Mouse (Mus musculus): ENCODE measurements around the gene Ddc. TPM values are rescaled to one million over a fixed set of nuclear protein-coding genes. Genes with fewer than 3 reads are reported as not detected.

Gene Ddc
- total RNA-seq, 2 experiments from 2014 or later: 0.61 to 0.81 TPM

DNA sequence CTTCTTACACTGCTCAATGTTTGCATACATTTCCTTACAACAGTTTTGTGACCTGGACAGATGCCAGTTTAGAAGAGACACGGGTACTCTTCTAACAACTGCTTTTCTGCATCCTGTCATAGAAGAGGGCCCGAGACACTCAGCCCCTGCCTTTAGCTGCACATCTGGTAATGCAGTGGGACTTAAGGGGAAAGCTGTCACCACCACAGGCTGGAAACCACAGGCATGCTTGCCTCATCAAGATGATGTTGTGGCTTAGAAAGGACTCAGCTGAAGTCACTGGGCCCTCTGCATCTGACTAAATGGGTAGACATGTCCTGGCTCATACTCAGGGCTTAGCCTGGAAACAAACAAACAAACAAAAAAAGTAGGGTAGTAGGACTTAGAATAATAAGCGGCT, 77.2 kb downstream of the Ddc start:
- no peak for TF ChIP-seq CTCF (IDR thresholded peaks at IDR 0.05)
- intact Hi-C loops (cut with DNase I): loop anchor here (1.0 to 2.0 kb wide), 2 partner anchors 22 to 153 kb away; no protein-coding TSS in a partner anchor
- peak overlapping the region; percentile 86 for H3K27ac ChIP-seq
- no peak overlapping the region for H3K4me3 ChIP-seq
- no peak for DNase-seq

DNA sequence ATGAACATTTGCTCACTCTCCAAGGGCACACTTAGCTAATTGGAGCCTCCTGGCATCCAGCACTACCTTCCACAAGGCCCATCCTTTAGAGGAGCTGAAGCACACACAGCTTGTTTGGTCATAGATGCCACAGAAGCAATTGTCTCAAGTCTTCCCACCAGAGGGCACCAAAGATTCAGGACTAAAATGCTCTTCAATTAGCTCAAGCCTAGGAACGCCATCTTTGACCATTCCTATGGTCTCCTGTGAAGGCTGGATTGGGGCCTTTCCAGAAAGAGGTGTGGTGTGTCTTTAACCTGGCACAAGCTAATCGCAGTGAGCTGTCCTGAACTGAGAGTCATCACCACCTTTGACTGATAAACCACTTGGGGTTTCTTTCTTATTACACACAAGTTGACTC, 77.7 kb downstream of the Ddc start:
- peak; percentile 77 for DNase-seq
- Histone ChIP-seq H3K4me3 (no peak overlapping the region), H3K27ac (peak overlapping the region; percentile 86)
- intact Hi-C loops (cut with DNase I): loop anchor here (1.0 to 2.0 kb wide), 2 partner anchors 23 to 153 kb away; no protein-coding TSS in a partner anchor
- peak; percentile 86 for TF ChIP-seq CTCF (IDR thresholded peaks at IDR 0.05)

DNA sequence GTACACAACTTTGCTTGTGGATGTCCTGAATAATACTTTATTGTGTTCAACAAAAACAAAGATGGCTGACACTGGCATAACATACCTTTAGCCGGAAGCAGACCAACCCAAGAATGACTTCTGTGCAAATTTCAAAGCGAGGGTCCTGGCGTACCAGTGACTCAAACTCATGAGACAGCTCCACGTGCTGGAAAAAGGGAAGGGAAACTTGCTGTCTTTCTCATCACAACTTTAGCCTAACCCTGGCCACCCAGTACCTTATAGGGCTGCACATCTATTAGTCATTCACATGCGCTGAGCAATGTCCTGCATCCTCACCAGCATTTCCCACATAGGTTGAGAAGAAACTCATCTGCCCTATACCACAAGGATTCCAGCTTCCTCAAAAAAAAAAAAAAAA, 78.7 kb downstream of the Ddc start:
- H3K4me3 ChIP-seq: no peak overlapping the region
- H3K27ac ChIP-seq: peak overlapping the region; percentile 86
- no peak for DNase-seq
- TF ChIP-seq CTCF (IDR thresholded peaks at IDR 0.05): no peak
- intact Hi-C loops (cut with DNase I): loop anchor here (5.0 to 10.0 kb wide), 3 partner anchors 473 to 716 kb away; no protein-coding TSS in a partner anchor

DNA sequence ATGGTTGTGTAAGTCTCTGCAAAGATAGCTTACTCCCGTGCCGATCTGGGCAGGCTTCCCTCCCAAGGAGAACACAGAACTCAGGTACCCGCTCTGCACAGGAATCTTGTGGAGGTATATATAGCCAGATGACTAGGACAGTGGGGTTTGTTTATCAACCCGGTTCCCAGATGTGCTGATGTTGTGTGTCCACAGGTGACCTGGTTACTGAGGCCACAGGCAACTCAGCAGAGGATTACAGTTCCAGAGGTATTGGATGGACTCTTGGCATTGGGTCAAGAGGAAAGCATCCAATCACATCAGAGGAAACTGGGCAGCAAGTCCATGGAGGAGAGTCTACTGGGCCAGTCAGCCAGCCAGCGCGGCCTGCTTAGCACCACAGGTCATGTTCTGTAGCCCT, 79.1 kb downstream of the Ddc start:
- Histone ChIP-seq H3K27ac (peak overlapping the region; percentile 86), H3K4me3 (peak overlapping the region; percentile 29; the same call in 1 of the 2 replicates)
- intact Hi-C loops (cut with DNase I): loop anchor here (5.0 to 10.0 kb wide), 3 partner anchors 474 to 716 kb away; no protein-coding TSS in a partner anchor
- no peak for TF ChIP-seq CTCF (IDR thresholded peaks at IDR 0.05)
- peak; percentile 86 for DNase-seq

DNA sequence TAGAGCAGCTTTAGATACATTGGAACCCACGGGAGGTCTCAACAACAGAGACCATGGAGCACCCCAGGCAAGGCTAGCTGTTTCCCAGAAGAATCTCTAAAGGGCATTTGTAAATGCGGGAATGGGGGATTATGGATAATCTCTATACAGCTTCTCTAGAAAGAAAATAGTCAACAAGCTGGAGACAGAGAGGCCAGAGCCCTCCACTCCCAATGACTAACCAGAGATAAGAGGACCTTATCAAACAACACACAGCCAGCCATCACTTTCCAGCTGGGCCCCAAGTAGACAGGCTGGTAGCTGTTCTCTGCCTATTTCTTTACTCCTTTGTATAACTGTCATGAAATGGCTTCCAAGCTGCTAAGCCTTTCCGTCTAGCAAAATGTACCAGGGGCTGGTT, 82.2 kb downstream of the Ddc start:
- TF ChIP-seq CTCF (IDR thresholded peaks at IDR 0.05): no peak
- Histone ChIP-seq H3K4me3 (no peak overlapping the region), H3K27ac (no peak overlapping the region)
- no peak for DNase-seq
- intact Hi-C loops (cut with DNase I): loop anchor here (5.0 to 10.0 kb wide), 3 partner anchors 477 to 719 kb away; no protein-coding TSS in a partner anchor

DNA sequence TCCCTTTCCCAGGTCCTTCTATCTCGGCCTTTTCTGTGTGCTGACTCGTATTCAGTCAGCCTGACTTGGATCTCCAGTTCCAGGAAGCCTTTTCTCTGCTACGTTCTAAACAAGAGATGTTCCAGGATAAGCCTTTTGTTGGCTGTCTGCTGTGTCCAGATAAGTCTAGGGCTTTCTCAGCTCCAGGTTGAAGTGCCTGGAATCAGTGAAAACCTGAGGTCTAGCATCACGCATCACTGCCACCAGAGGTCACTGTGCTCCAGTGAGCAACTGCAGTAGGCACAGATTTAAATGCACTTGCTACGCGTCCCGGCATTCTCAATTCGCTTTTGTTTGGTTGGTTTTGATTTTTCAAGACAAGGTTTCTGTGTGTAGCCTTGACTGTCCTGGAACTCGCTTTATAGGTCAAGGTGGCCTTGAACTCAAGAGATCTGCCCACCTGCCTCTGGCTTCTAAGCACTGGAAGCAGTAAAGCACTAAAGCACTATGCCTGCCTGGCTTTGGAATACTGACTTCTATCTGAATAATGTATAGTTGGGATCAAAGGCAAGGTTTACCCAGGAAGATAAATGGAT, 86.0 kb downstream of the Ddc start:
- peak; percentile 98 for TF ChIP-seq CTCF (IDR thresholded peaks at IDR 0.05)
- H3K27ac ChIP-seq: peak overlapping the region; percentile 79
- H3K4me3 ChIP-seq: peak overlapping the region; percentile 61
- peak; percentile 81 for DNase-seq
- intact Hi-C loops (cut with DNase I): loop anchor here (5.0 to 10.0 kb wide), 3 partner anchors 225 to 723 kb away; partner anchors contain the start of gene Grb10

DNA sequence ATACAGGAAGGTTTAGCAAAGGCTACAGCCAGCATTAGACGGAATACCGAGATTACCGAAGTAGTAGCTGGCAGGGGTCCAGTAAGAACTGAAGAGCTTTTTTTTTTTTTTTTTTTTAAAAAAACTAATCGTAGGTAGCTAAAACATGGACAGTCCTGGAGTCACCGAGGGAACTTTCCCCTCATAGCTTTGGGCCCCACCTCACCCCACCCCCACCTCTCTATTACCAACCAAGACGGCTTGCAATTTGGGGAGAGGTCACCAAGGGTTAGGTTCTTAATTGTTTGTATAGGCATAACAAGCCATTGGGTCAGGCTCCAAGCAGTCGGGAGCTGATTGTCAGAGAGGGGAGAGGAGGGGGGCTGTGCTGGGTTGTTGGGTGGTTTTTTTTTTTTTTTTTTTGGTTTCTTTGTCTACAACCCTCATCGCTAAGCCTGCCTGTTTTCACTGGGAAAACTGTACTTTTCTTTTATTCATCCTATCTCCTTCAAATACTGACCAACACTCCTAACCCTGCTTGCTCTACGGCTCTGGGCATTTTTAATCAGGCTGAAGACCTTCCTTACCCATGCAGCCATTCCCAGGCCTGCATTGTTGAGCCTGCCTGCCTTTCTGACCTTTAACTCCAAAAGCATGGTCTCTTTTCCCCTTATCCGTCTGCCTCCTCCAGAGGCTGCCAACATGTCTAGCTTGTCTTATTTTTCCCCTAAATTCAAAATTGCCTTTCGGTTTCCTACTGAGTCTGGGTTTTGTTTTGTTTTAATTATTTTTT, 88.4 kb downstream of the Ddc start:
- no peak for TF ChIP-seq CTCF (IDR thresholded peaks at IDR 0.05)
- no peak for DNase-seq
- Histone ChIP-seq H3K4me3 (peak overlapping the region; percentile 95), H3K27ac (peak overlapping the region; percentile 97)
- intact Hi-C loops (cut with DNase I): loop anchor here (5.0 to 10.0 kb wide), 3 partner anchors 228 to 725 kb away; partner anchors contain the start of gene Grb10

DNA sequence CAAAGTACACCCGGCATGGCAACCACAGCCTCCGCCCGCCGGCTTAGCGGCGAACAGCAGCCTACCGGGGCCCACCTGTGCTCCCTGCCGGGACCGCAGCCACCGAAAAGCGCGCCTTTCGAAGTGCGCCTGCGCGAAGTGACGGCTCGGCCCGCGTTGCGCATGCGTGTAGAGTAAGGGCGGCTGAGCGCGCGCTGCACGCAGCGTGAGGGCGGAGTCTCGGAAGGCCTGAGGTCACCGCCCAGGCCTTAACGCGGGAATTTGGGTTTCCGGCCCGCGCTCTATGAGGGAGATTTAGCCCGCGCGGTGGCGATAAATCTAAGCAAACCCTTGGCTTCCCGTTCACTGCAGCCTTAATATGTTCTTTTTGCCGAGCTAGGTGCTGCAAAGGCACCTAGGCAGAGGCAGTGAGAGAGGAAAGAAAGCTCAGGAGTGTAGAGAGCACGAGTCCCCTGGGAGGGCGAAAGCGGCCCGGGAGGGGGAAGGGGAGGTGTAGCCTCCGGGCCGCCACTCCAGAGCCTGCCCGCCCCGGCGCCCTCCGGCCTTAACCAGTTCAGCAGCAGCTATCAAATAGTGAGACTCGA, 89.0 kb downstream of the Ddc start, which contains the start of gene Fignl1:
Gene Fignl1, minus strand, starts transcription at position 143 of the 584 bp plus-strand sequence.
- peak within 1 kb of the TSS; percentile 97 for H3K27ac ChIP-seq
- DNase-seq: peak; percentile 97
- peak within 1 kb of the TSS; percentile 95 for H3K4me3 ChIP-seq
- TF ChIP-seq CTCF (IDR thresholded peaks at IDR 0.05): peak; percentile 39
- intact Hi-C loops (cut with DNase I): no loop called here

DNA sequence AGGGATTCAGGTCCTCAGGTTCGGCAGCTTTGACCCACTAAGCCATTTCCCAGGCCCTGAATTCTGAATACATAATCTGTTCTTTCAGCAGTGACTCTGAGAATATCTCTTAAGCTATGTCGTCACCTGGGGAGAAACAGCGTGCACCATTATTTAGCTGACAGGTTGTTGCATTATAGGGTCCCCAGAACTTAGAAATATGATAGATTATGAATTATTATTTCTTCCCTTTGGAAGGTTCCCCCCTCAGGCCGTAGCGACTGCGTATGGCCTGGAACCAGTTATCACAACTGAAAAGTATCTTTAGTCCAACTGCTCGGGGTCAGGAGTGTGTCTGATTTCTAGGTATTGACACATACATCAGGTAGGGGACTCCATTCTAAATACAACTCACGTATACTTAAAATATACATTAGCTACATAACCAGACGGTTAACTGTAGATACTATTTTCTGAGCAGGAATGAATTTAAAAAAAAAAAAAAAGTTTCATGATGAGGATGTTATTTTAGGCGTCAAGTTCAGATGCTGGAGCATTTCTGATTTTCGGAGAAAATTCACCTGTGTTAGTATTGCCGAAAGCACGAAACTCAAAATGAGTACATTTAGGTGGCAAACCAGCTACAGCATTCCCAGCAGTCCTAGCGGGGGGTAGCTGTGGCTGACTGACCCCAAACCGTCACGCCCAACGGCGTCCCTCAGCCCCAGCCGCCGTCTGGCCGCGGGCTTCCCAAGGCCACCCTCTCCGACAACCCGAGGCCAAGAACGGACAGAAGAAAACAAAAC, 89.7 kb downstream of the Ddc start:
- no peak for DNase-seq
- no peak for TF ChIP-seq CTCF (IDR thresholded peaks at IDR 0.05)
- intact Hi-C loops (cut with DNase I): no loop called here

DNA sequence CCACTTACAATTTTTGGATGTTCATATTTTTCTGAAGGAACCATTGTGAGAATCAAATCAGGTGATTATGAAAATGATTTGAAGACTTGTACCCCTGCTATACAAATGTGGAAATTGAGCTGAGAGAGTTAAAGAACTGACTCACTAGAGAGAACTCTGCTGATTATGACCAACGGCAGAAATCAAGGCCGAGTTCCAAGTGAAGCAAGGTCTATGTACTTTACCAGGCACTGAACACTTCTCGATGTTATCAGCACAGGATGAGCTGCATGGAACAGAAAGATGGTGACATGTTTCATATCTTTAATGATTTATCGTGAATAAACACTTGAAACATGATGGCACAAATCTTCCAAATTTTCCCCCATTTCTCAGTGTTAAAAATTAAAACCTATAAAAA, 92.0 kb downstream of the Ddc start:
- Histone ChIP-seq H3K4me3 (no peak overlapping the region), H3K27ac (no peak overlapping the region)
- intact Hi-C loops (cut with DNase I): no loop called here
- no peak for DNase-seq
- no peak for TF ChIP-seq CTCF (IDR thresholded peaks at IDR 0.05)

More for the DNA sequence above, 89.7 kb downstream of the Ddc start:
- Histone ChIP-seq H3K27ac (peak overlapping the region; percentile 97), H3K4me3 (peak overlapping the region; percentile 95)

DNA sequence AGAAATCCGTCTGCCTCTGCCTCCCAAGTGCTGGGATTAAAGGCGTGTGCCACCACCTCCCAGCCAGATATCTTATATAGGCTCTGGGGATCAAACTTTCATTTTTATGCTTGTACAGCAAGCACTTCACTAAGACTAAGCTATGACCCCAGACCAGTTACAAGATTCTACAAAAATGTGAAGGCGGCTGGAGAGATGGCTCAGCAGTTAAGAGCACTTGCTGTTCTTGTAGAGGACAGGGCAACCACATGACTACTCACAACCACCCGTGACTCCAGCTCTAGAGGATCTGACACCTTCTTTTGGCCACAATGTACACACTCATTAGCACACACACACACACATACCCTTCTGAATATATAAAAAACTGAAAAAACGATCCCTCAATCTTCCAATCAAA, 93.5 kb downstream of the Ddc start:
- no peak overlapping the region for H3K4me3 ChIP-seq
- no peak overlapping the region for H3K27ac ChIP-seq
- DNase-seq: no peak
- intact Hi-C loops (cut with DNase I): no loop called here
- TF ChIP-seq CTCF (IDR thresholded peaks at IDR 0.05): no peak

DNA sequence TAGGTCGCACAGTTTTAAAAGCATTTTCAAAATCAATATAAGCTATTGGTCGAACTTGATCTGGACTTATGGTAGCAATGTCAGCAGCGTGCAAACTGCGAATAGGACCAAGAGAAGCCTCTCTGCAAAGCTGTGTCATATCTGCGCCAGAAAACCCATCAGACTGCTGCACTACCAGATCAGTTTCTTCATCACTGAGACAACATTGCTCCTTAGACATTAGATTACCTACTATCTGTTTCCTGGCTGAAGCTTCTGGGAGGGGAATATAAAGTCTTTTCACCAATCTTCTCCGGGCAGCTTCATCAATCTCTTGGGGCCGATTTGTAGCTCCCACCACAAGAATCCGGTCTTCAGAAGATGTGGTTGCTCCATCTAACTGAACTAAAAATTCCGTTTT, 96.9 kb downstream of the Ddc start:
- intact Hi-C loops (cut with DNase I): no loop called here
- TF ChIP-seq CTCF (IDR thresholded peaks at IDR 0.05): no peak
- no peak for DNase-seq
- Histone ChIP-seq H3K4me3 (no peak overlapping the region), H3K27ac (no peak overlapping the region)

Measured in gastrocnemius, adult 2 months (tissue).